Mouse (Mus musculus) neural tube, postnatal 0 days (tissue): ENCODE results near the gene Hmgxb4. TPM values are rescaled to one million over a fixed set of nuclear protein-coding genes. Genes with fewer than 3 reads are reported as not detected.

ENCODE experiments used
- polyA plus RNA-seq: library from polyadenylated mRNA; unstranded; fragments of >200 nt; fragmentation: Nextera tagmentation; extraction: Ambion mirVana; gene quantifications from 2 replicates; pipeline ENCODE4 v1.2.1, GENCODE M21; 2015

Hmgxb4 gene
- polyA plus RNA-seq, result 30.4 and 30.5 TPM in 2 replicates

DNA sequence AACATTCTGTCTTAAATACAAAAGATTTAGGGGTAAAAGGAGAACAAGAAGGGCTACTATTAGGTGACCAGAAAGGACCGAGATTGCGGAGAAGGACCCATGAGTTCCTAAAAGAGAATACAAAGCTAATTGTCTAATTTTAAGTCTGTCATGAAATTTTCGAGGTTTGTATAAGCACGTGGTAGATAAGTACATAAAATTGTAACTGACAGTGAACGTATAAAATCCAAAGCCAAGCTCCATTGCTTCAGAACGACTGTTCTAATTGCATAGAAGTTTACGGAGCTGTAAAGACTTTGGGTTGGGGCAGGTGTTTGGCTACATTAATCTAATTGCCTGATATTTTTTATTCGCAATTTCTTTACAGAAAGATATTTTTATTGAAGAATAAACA lies at the start of gene Hmgxb4:
Gene Hmgxb4 (plus strand): TSS at position 276 of the 394 bp plus-strand sequence.

DNA sequence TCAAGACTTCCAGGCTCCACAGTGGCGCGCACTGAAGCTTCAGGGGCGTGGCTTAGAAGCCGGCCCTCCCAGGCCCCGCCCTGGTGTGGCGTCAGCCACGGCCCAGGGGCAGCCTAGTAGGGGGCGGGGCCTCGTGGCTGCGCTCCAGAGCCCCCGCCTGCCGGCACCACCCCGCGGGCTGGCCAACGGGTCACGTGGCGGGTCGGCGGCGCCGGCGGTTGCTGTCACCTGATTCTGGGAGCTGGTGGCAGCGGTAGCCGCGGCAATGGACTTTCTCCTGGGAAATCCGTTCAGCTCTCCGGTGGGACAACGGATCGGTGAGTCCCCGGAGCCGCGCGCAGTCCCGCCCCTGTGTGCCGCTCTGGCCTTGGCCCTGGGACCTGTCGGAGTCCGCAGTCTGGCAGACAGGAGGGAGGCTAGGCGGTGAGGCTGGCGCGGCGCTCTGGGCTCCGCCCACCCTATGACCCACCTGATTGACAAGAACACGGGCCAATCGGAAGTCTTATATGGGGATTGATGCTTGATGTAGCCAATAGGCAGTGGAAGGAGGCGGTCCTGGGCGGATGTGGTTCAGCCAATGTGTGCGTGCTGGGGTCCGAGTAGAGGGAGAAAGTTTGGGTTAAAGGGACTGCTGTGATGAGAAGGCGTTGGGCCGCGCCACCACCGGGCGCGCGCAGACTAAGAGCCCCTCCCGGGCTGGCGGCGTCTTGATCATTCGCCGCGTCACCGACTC lies 40.5 kb downstream of the Hmgxb4 start, which contains the start of gene Tom1:
Gene Tom1 (plus strand): TSS at position 195 of the 733 bp plus-strand sequence.

Other genes with a start within 250 kb of the Hmgxb4 start
- gene Isx, start 120.2 kb upstream of the Hmgxb4 start, polyA plus RNA-seq, result not detected in 2 replicates
- gene Tom1, start 40.3 kb downstream of the Hmgxb4 start, polyA plus RNA-seq, result 50.8 and 50.9 TPM in 2 replicates
- gene Hmox1, start 100.3 kb downstream of the Hmgxb4 start, polyA plus RNA-seq, result 16.8 and 50.4 TPM in 2 replicates
- gene Mcm5, start 116.2 kb downstream of the Hmgxb4 start, polyA plus RNA-seq, result 15.8 and 18.2 TPM in 2 replicates
- gene Rasd2, start 220.6 kb downstream of the Hmgxb4 start, polyA plus RNA-seq, result 4.4 and 4.7 TPM in 2 replicates